Mouse (Mus musculus) heart, postnatal 14 days (tissue): ENCODE measurements around the gene Rmnd5a. TPM values are rescaled to one million over a fixed set of nuclear protein-coding genes. Genes with fewer than 3 reads are reported as not detected.

ENCODE experiments used
- total RNA-seq, 2 experiments: library from RNA; stranded (reverse); gene quantifications; 2 replicates each; pipeline ENCODE4 v1.2.3; 2021

Rmnd5a gene
- total RNA-seq, 2 experiments from 2014 or later = 73.1 to 80.3 TPM

Other genes starting within 250 kb of the Rmnd5a start
- not detected for gene Fabp1, start 240.8 kb downstream of the Rmnd5a start, total RNA-seq
- gene Krcc1, start 169.0 kb downstream of the Rmnd5a start, total RNA-seq = 10 to 100 TPM; 46.1 to 49.5 TPM
- 100 to 1,000 TPM; 352 to 365 TPM for gene Smyd1, start 118.4 kb downstream of the Rmnd5a start, total RNA-seq
- gene Cd8b1, start 117.8 kb downstream of the Rmnd5a start, total RNA-seq = 10 to 100 TPM in 1 of 2 experiments, under 1 TPM in 1; 0.79 to 14.4 TPM
- gene Cd8a, start 67.2 kb downstream of the Rmnd5a start, total RNA-seq = 10 to 100 TPM in 1 of 2 experiments, 1 to 10 TPM in 1; 1.1 to 21.2 TPM
- 10 to 100 TPM; 24.4 to 28.0 TPM for gene Rnf103, start 53.3 kb upstream of the Rmnd5a start, total RNA-seq
- 10 to 100 TPM; 47.3 to 52.8 TPM for gene Chmp3, start 103.2 kb upstream of the Rmnd5a start, total RNA-seq
- gene Kdm3a, start 192.4 kb upstream of the Rmnd5a start, total RNA-seq = 10 to 100 TPM; 28.6 to 30.3 TPM